Mouse (Mus musculus) embryo, embryonic 10.5 days (tissue): ENCODE results near the gene Mthfr.

Source experiments
- DNase-seq: peaks from one replicate; pipeline ENCODE4 v3.0.0-alpha.2; 2015; ENCODE audit warnings: low spot score

The Mthfr gene

GRCm38 (mm10) chr4:148038600-148039253 is at the start of gene Mthfr, which contains the start of gene Clcn6:
Mthfr (plus strand) TSS chr4:148039077.
Clcn6 (minus strand) TSS chr4:148038821.
- peak; percentile 99 for DNase-seq

DNA sequence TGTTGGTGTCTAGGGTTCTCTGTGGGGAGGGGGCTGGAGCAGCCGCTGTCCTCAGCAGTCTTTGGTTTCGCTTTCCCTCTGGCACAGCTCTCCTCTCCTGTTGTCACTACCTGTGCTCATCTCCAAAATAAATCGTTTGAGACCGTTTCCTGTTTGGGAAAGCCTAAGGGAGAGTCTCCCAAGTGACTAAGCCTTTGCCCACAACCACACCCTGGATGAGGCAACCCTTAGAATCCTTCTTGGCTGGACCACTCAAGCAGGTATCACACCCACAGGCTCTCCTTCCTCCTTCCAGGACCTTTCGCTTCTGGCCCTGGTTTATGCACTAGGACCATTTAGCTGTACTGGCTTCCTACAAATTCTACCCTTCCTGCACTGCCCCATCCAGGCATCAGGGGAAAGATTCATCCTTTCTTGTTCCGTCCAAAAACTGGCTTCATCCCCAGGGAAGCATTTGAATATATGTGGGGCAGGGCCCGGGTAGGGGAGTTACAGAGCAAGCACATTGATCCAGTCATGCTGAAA is 45.2 kb upstream of the Mthfr start:
- DNase-seq: no peak

- no peak for DNase-seq
Measured at GRCm38 (mm10) chr4:147995311-147995710, 43.6 kb upstream of the Mthfr start.

GRCm38 (mm10) chr4:148000202-148000772 is 38.6 kb upstream of the Mthfr start, which contains the start of gene Nppa:
Nppa (plus strand) TSS chr4:148000722.
- no peak for DNase-seq

- DNase-seq: no peak
Measured at GRCm38 (mm10) chr4:148001013-148001789, 37.7 kb upstream of the Mthfr start.

DNA sequence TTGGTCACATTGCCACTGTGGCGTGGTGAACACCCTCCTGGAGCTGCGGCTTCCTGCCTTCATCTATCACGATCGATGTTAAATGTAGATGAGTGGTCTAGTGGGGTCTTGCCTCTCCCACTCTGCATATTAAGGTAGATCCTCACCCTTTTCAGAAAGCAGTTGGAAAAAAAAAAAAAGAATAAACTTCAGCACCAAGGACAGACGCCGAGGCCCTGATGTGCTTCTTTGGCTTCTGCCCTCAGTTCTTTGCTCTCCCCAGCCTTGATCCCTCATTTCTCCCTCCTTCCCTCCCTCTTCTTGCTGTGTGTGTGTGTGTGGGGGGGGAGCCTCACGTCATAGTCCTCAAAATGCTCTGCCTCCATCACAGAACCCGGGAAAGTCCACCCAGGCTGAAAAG is 37.0 kb upstream of the Mthfr start:
- DNase-seq: peak; percentile 38

DNA sequence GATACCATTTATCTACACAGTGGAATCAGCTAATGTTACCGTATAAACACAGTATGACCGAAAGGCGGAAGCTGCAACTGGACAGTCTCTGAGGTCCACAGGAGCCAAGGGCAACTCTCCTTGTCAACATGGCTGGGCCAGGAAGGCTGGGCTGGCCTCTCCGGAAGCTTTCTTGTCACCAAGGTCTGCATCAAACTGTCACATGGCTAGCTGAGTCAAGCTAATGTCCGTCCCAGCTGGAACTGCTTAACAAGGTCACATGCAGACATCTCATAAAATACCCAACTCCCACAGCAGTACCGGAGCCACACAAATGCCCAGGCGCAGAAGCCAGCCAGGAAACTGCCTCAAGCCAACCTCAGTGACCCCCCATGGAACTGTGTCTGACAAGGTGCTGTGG is 34.5 kb upstream of the Mthfr start:
- DNase-seq: no peak

- peak; percentile 36 for DNase-seq
Measured at GRCm38 (mm10) chr4:148008412-148008811, 30.5 kb upstream of the Mthfr start.

GRCm38 (mm10) chr4:148009641-148010040 is 29.2 kb upstream of the Mthfr start:
- DNase-seq: no peak

DNA sequence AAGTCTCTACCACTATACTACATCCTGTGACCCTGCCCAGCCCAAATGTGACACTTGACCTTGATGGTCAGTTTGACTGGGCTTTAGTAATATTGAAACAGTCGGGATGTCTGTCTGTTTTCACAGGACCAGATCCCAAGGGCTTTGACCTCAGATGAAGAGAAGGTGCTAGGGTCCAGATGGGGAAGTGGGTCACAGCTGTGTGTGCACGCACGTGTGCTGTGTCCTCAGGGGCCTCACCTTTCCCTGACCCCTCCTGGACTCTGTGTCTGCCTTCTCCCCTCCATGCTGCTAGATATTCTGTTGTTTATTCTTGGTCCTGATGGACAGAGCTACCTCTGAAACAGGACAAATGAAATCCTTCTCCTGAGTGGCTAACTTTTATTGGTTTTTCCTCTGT is 27.5 kb upstream of the Mthfr start:
- DNase-seq: no peak

DNA sequence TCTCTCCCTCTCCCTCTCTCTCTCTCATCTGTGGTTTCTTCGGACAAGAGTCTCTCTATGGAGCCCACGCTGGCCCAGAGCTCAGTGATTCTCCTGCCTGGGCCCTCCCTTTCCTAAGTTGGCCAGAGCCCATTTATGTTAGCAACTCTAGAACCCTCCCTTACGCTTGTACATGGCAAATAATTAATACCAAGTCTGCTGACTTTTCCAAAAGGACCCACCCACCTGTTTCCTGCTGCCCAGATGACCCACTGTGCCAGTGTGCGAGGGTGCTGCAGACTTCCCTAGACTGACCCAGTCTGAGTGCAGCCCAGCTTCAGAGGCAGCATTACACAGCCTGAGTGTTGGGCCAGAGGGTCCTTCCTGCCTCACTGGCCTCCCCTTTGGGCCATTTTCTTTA is 26.7 kb upstream of the Mthfr start:
- DNase-seq: no peak

- peak; percentile 28 for DNase-seq
Measured at GRCm38 (mm10) chr4:148015418-148015817, 23.5 kb upstream of the Mthfr start.

DNA sequence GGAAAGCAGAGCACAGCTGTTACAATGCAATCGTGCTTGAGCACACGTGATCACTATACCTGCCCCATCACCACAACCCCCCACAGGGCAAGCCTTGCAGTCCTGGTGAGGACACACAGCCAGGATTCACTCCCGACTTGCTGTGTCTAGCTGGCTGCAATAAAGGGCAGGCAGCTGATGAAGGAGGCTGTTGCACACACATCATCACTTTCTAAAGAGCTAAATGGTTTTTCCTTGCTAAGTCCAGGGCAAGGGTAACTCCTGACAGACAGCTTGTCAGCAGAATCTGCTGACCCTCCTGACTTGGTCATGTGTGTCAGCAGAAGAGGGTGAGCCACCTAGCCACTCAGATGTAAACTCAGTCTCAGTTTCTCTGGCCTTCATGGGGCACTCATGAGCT is 21.9 kb upstream of the Mthfr start:
- DNase-seq: no peak

DNA sequence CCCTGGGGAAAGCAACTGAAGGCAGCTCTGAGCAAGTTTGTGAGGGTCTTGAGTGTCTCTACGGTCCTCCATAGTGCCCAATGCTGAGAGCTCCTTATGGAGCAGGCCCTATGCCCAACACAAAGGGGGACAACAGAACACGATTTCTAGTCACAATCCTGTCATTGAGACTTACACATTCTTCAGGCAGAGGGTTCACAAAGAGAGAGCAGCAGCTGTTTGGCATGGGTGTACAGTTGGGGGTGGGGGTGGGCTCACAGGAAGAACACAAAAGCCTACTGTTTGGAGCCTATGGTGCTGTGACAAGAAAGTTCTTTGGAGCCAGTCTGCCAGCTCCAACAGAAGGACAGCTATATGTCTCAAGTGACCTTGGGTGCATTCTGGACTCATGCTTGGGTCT is 20.5 kb upstream of the Mthfr start:
- no peak for DNase-seq

DNA sequence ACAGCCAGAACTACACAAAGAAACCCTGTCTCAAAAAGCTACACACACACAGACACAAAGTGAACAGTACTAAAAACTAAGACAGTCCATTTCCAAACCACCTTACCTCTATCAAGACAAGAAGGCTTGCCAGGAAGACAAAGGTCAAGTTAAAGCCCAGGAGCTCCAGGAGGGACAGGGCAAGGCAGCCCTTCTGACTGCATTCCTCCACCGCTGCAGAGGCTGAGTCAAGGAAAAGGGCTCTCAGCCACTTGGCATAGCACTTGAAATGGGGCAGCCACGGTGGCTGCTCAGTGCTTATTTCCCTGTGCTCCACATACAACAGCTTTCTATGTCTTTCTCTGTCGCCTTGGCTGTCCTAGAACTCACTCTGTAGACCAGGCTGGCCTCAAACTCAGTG is 14.9 kb upstream of the Mthfr start:
- DNase-seq: no peak

- no peak for DNase-seq
Measured at GRCm38 (mm10) chr4:148029297-148029696, 9.6 kb upstream of the Mthfr start.

DNA sequence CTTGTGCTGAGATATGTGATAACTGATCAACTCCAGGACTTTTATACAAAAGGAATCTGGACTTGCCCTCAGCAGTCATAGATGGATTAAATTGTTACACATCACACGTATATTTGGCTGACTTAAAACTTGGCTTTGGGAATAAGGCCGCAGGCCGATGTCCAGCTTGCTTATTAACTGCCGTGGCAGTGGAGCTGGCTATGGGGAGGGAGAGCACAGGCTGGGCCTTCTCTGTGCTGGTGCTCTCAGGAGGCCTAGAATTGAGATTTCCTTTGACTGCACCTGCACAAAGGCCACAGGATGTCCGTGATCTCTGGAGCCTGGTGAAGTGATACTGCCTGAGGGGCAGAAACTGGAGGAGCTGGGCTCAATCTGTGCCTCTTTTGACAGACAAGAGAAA is 8.4 kb upstream of the Mthfr start:
- DNase-seq: no peak

GRCm38 (mm10) chr4:148033858-148034410 is 4.9 kb upstream of the Mthfr start:
- no peak for DNase-seq

GRCm38 (mm10) chr4:148035440-148035839 is 3.4 kb upstream of the Mthfr start:
- no peak for DNase-seq

DNA sequence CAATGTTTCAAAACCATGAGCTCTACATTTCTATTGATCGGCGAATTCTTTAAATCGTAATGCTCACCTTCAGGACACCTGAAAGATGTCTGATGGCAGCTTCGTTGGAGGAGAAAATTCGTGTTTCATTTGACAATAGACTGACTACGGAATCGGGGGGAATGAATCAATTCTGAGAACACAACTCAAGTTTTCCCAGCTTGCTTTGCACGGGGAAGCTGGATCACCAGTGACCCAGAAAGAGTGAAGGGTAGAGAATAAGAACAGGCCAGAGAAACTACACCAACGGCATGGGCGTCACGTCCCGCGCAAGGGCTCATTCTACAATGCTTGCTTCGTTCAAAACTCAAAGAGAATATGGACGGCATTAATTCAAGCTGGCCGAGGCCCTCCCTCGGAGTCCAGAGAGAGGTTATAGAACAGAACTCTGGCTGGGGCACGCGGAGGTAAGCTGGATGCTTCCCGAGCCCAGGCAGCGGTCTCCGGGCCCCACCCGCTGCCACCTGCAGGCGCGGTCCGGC is 738 bp upstream of the Mthfr start:
- DNase-seq: no peak

DNA sequence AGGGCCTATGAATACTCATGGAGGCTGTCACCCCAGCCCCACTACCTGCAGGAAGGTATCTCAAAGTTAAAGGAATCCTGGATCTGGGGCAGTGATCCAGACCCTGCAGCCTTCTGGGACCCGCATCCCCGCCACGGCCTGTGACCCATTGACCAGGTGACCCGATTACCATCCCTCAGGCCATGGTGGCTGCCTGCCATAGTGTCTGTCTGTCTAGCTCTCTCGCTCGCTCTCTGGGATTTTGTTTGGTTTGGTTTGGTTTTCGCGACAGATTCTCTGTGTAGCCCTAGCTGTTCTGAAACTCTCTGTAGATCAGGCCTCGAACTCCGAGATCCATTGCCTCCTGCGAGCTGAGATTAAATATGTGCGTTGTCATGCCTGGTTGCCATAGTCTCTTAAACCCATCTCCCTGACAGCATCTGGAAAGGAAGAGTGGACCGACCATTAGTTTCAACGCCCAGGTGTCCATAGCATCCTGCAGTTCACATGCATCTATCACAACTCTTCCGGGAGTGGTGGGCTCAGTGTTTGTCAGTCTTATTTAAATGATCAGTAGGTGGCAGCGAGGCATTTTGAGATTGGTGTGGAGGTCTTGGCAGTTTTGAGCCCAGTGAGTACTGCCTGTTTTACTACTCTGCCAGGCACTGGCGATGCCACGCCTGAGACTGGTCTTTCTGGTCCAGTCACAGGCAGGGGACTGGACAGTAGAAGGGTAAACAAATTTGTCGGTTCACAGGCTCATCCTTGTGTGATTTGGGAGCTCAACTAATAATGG is 564 bp downstream of the Mthfr start:
- no peak for DNase-seq
